Mouse (Mus musculus): ENCODE data around the gene Ggct. TPM values are rescaled to one million over a fixed set of nuclear protein-coding genes. Genes with fewer than 3 reads are reported as not detected.

Ggct gene
- polyA plus RNA-seq, 1 experiment: 5.7 TPM

- Histone ChIP-seq H3K36me3 (ENCODE audit: control insufficient read depth, insufficient read depth) (no peaks in the 10 kb centered on the region), H3K4me3 (ENCODE audit: insufficient read depth, poor library complexity, severe bottlenecking) (no peak overlapping the region), H3K27me3 (ENCODE audit: control insufficient read depth, insufficient read depth, insufficient read length) (no peaks in the 10 kb centered on the region), H3K79me2 (ENCODE audit: control insufficient read depth, insufficient read depth) (no peaks in the 10 kb centered on the region), H3K79me3 (ENCODE audit: low read depth) (no peaks in the 10 kb centered on the region), H3ac (ENCODE audit: control insufficient read depth, insufficient read length, low read depth) (no peak overlapping the region)
- TF ChIP-seq MAX (IDR thresholded peaks at IDR 0.05) (no peak), FOSL1 (IDR thresholded peaks at IDR 0.05; ENCODE audit: insufficient read depth, low read length, poor library complexity, severe bottlenecking) (no peak), USF1 (IDR thresholded peaks at IDR 0.05; ENCODE audit: low read depth) (no peak), CTCF (IDR thresholded peaks at IDR 0.05; ENCODE audit: control insufficient read depth, insufficient read depth, insufficient read length) (no peak), MYOD1 (IDR thresholded peaks at IDR 0.05; ENCODE audit: control insufficient read depth, insufficient read length, low read depth) (no peak), CEBPB (IDR thresholded peaks at IDR 0.05; ENCODE audit: low read depth) (no peak), MYOG (IDR thresholded peaks at IDR 0.05; ENCODE audit: control insufficient read depth, extremely low read depth, insufficient read length) (no peak)
Measured at GRCm38 (mm10) chr6:54944551-54944950, 48.2 kb downstream of the Ggct start.

- TF ChIP-seq USF1 (IDR thresholded peaks at IDR 0.05; ENCODE audit: low read depth) (no peak), FOSL1 (IDR thresholded peaks at IDR 0.05; ENCODE audit: insufficient read depth, low read length, poor library complexity, severe bottlenecking) (no peak), MAX (IDR thresholded peaks at IDR 0.05) (no peak), CEBPB (IDR thresholded peaks at IDR 0.05; ENCODE audit: low read depth) (no peak), MYOD1 (IDR thresholded peaks at IDR 0.05; ENCODE audit: control insufficient read depth, insufficient read length, low read depth) (no peak), MYOG (IDR thresholded peaks at IDR 0.05; ENCODE audit: control insufficient read depth, extremely low read depth, insufficient read length) (no peak), CTCF (IDR thresholded peaks at IDR 0.05; ENCODE audit: control insufficient read depth, insufficient read depth, insufficient read length) (no peak)
- Histone ChIP-seq H3K36me3 (ENCODE audit: control insufficient read depth, insufficient read depth) (no peaks in the 10 kb centered on the region), H3K4me3 (ENCODE audit: insufficient read depth, poor library complexity, severe bottlenecking) (no peak overlapping the region), H3K27me3 (ENCODE audit: control insufficient read depth, insufficient read depth, insufficient read length) (no peaks in the 10 kb centered on the region), H3ac (ENCODE audit: control insufficient read depth, insufficient read length, low read depth) (no peak overlapping the region), H3K79me3 (ENCODE audit: low read depth) (no peaks in the 10 kb centered on the region), H3K79me2 (ENCODE audit: control insufficient read depth, insufficient read depth) (no peaks in the 10 kb centered on the region)
Measured at GRCm38 (mm10) chr6:54943753-54944152, 49.0 kb downstream of the Ggct start.

GRCm38 (mm10) chr6:54943292-54943691, 49.5 kb downstream of the Ggct start:
- H3K79me2 ChIP-seq (ENCODE audit: control insufficient read depth, insufficient read depth): no peaks in the 10 kb centered on the region
- no peaks in the 10 kb centered on the region for H3K36me3 ChIP-seq (ENCODE audit: control insufficient read depth, insufficient read depth)
- TF ChIP-seq MYOG (IDR thresholded peaks at IDR 0.05; ENCODE audit: control insufficient read depth, extremely low read depth, insufficient read length) (no peak), CTCF (IDR thresholded peaks at IDR 0.05; ENCODE audit: control insufficient read depth, insufficient read depth, insufficient read length) (no peak), MAX (IDR thresholded peaks at IDR 0.05) (no peak), USF1 (IDR thresholded peaks at IDR 0.05; ENCODE audit: low read depth) (no peak), FOSL1 (IDR thresholded peaks at IDR 0.05; ENCODE audit: insufficient read depth, low read length, poor library complexity, severe bottlenecking) (no peak), MYOD1 (IDR thresholded peaks at IDR 0.05; ENCODE audit: control insufficient read depth, insufficient read length, low read depth) (no peak)
- no peaks in the 10 kb centered on the region for H3K79me3 ChIP-seq (ENCODE audit: low read depth)
- no peaks in the 10 kb centered on the region for H3K27me3 ChIP-seq (ENCODE audit: control insufficient read depth, insufficient read depth, insufficient read length)
- no peak overlapping the region for H3ac ChIP-seq (ENCODE audit: control insufficient read depth, insufficient read length, low read depth)
- no peak overlapping the region for H3K4me3 ChIP-seq (ENCODE audit: insufficient read depth, poor library complexity, severe bottlenecking)

GRCm38 (mm10) chr6:54941149-54941548, 51.6 kb downstream of the Ggct start:
- H3K79me3 ChIP-seq (ENCODE audit: low read depth): no peaks in the 10 kb centered on the region
- no peaks in the 10 kb centered on the region for H3K79me2 ChIP-seq (ENCODE audit: control insufficient read depth, insufficient read depth)
- no peak overlapping the region for H3K4me3 ChIP-seq (ENCODE audit: insufficient read depth, poor library complexity, severe bottlenecking)
- no peaks in the 10 kb centered on the region for H3K27me3 ChIP-seq (ENCODE audit: control insufficient read depth, insufficient read depth, insufficient read length)
- TF ChIP-seq MYOG (IDR thresholded peaks at IDR 0.05; ENCODE audit: control insufficient read depth, extremely low read depth, insufficient read length) (no peak), FOSL1 (IDR thresholded peaks at IDR 0.05; ENCODE audit: insufficient read depth, low read length, poor library complexity, severe bottlenecking) (no peak), CTCF (IDR thresholded peaks at IDR 0.05; ENCODE audit: control insufficient read depth, insufficient read depth, insufficient read length) (no peak), MYOD1 (IDR thresholded peaks at IDR 0.05; ENCODE audit: control insufficient read depth, insufficient read length, low read depth) (no peak), USF1 (IDR thresholded peaks at IDR 0.05; ENCODE audit: low read depth) (no peak), MAX (IDR thresholded peaks at IDR 0.05) (no peak), CEBPB (IDR thresholded peaks at IDR 0.05; ENCODE audit: low read depth) (no peak)
- H3K36me3 ChIP-seq (ENCODE audit: control insufficient read depth, insufficient read depth): no peaks in the 10 kb centered on the region
- no peak overlapping the region for H3ac ChIP-seq (ENCODE audit: control insufficient read depth, insufficient read length, low read depth)

- no peak overlapping the region for H3ac ChIP-seq (ENCODE audit: control insufficient read depth, insufficient read length, low read depth)
- TF ChIP-seq CEBPB (IDR thresholded peaks at IDR 0.05; ENCODE audit: low read depth) (no peak), USF1 (IDR thresholded peaks at IDR 0.05; ENCODE audit: low read depth) (no peak), FOSL1 (IDR thresholded peaks at IDR 0.05; ENCODE audit: insufficient read depth, low read length, poor library complexity, severe bottlenecking) (no peak), MAX (IDR thresholded peaks at IDR 0.05) (no peak), MYOD1 (IDR thresholded peaks at IDR 0.05; ENCODE audit: control insufficient read depth, insufficient read length, low read depth) (no peak), MYOG (IDR thresholded peaks at IDR 0.05; ENCODE audit: control insufficient read depth, extremely low read depth, insufficient read length) (no peak), CTCF (IDR thresholded peaks at IDR 0.05; ENCODE audit: control insufficient read depth, insufficient read depth, insufficient read length) (no peak)
Measured at GRCm38 (mm10) chr6:54940126-54940525, 52.6 kb downstream of the Ggct start.

GRCm38 (mm10) chr6:54939631-54940030, 53.1 kb downstream of the Ggct start:
- H3K36me3 ChIP-seq (ENCODE audit: control insufficient read depth, insufficient read depth): no peaks in the 10 kb centered on the region

More at GRCm38 (mm10) chr6:54940126-54940525, 52.6 kb downstream of the Ggct start:
- H3K4me3 ChIP-seq (ENCODE audit: insufficient read depth, poor library complexity, severe bottlenecking): no peak overlapping the region
- H3K79me3 ChIP-seq (ENCODE audit: low read depth): no peaks in the 10 kb centered on the region
- no peaks in the 10 kb centered on the region for H3K79me2 ChIP-seq (ENCODE audit: control insufficient read depth, insufficient read depth)
- no peaks in the 10 kb centered on the region for H3K27me3 ChIP-seq (ENCODE audit: control insufficient read depth, insufficient read depth, insufficient read length)
- no peaks in the 10 kb centered on the region for H3K36me3 ChIP-seq (ENCODE audit: control insufficient read depth, insufficient read depth)

More at GRCm38 (mm10) chr6:54939631-54940030, 53.1 kb downstream of the Ggct start:
- H3K79me2 ChIP-seq (ENCODE audit: control insufficient read depth, insufficient read depth): no peaks in the 10 kb centered on the region
- no peaks in the 10 kb centered on the region for H3K79me3 ChIP-seq (ENCODE audit: low read depth)
- H3K27me3 ChIP-seq (ENCODE audit: control insufficient read depth, insufficient read depth, insufficient read length): no peaks in the 10 kb centered on the region
- H3K4me3 ChIP-seq (ENCODE audit: insufficient read depth, poor library complexity, severe bottlenecking): no peak overlapping the region
- no peak for TF ChIP-seq USF1 (IDR thresholded peaks at IDR 0.05; ENCODE audit: low read depth)
- TF ChIP-seq MYOD1 (IDR thresholded peaks at IDR 0.05; ENCODE audit: control insufficient read depth, insufficient read length, low read depth): no peak
- no peak overlapping the region for H3ac ChIP-seq (ENCODE audit: control insufficient read depth, insufficient read length, low read depth)
